ENCODE assay signal across 7 mouse cellular contexts in genomic region chr13:63563781-63564625, GRCm38 (mm10). TPM values are rescaled to one million over a fixed set of nuclear protein-coding genes. Genes with fewer than 3 reads are reported as not detected.
DNase-seq lines count a peak whose midpoint lies in the region; ATAC-seq and TF ChIP-seq lines count a peak whose summit lies in the region.

No protein-coding gene starts in this region.

- 1% methylated on average over 51 of the region's 51 CpGs for WGBS in forebrain, postnatal 0 days
- under 1% methylated on average over 49 of the region's 51 CpGs for WGBS in hindbrain, embryonic 11.5 days
- 0% methylated on average over 51 of the region's 51 CpGs for WGBS in limb, embryonic 11.5 days
- WGBS in midbrain, embryonic 11.5 days: under 1% methylated on average over 50 of the region's 51 CpGs

- no peaks in the 10 kb centered on the region for H3K36me3 ChIP-seq in forebrain, postnatal 0 days (ENCODE audit: insufficient read depth)
- H3K36me3 ChIP-seq in hindbrain, embryonic 11.5 days (ENCODE audit: control insufficient read depth, insufficient read depth, low read length): no peaks in the 10 kb centered on the region
- no peaks in the 10 kb centered on the region; the same call in none of the 2 replicates for H3K36me3 ChIP-seq in limb, embryonic 11.5 days (ENCODE audit: control insufficient read depth, insufficient read depth, low read length)
- H3K36me3 ChIP-seq in midbrain, embryonic 11.5 days (ENCODE audit: control insufficient read depth, insufficient read depth, low read length): no peaks in the 10 kb centered on the region

- no peaks in the 10 kb centered on the region for H3K9me3 ChIP-seq in forebrain, postnatal 0 days (ENCODE audit: low read length)
- no peaks in the 10 kb centered on the region for H3K9me3 ChIP-seq in hindbrain, embryonic 11.5 days (ENCODE audit: control insufficient read depth, low read length)
- no peaks in the 10 kb centered on the region for H3K9me3 ChIP-seq in limb, embryonic 11.5 days (ENCODE audit: control insufficient read depth, low read length)
- H3K9me3 ChIP-seq in midbrain, embryonic 11.5 days (ENCODE audit: control insufficient read depth, low read length): no peaks in the 10 kb centered on the region

- H3K4me3 ChIP-seq in forebrain, postnatal 0 days (ENCODE audit: low read depth, low read length): peak overlapping the region; percentile 86
- H3K4me3 ChIP-seq in hindbrain, embryonic 11.5 days (ENCODE audit: low read depth, low read length): peak overlapping the region; percentile 97
- peak overlapping the region; percentile 80 for H3K4me3 ChIP-seq in limb, embryonic 11.5 days (ENCODE audit: low read depth, low read length)
- H3K4me3 ChIP-seq in midbrain, embryonic 11.5 days (ENCODE audit: low read depth, low read length): peak overlapping the region; percentile 97

- ATAC-seq in forebrain, postnatal 0 days: no peak
- no peak for ATAC-seq in hindbrain, embryonic 11.5 days (ENCODE audit: low FRiP score)
- ATAC-seq in limb, embryonic 11.5 days (ENCODE audit: insufficient number of reproducible peaks, low FRiP score, low TSS enrichment, low read depth): no peak
- ATAC-seq in midbrain, embryonic 11.5 days (ENCODE audit: low FRiP score): no peak

- peak overlapping the region; percentile 99 for H3K4me2 ChIP-seq in forebrain, postnatal 0 days (ENCODE audit: low read depth)
- peak overlapping the region; percentile 97 for H3K4me2 ChIP-seq in hindbrain, embryonic 11.5 days (replicated peaks; ENCODE audit: low read depth, low read length)
- peak overlapping the region; percentile 93 for H3K4me2 ChIP-seq in limb, embryonic 11.5 days (ENCODE audit: low read depth, severe bottlenecking)
- H3K4me2 ChIP-seq in midbrain, embryonic 11.5 days: peak overlapping the region; percentile 97

- H3K27ac ChIP-seq in forebrain, postnatal 0 days (ENCODE audit: low read depth, low read length): peak overlapping the region; percentile 89
- H3K27ac ChIP-seq in hindbrain, embryonic 11.5 days (ENCODE audit: low read depth, low read length): peak overlapping the region; percentile 99
- H3K27ac ChIP-seq in limb, embryonic 11.5 days (replicated peaks; ENCODE audit: low read depth, low read length): peak overlapping the region; percentile 100
- peak overlapping the region; percentile 100 for H3K27ac ChIP-seq in midbrain, embryonic 11.5 days (ENCODE audit: low read depth, low read length)

- peaks cover 10% of the 10 kb centered on the region for H3K27me3 ChIP-seq in forebrain, postnatal 0 days (ENCODE audit: insufficient read depth, low read length)
- peaks cover 5% of the 10 kb centered on the region; the same call in 1 of the 2 replicates for H3K27me3 ChIP-seq in hindbrain, embryonic 11.5 days (ENCODE audit: control insufficient read depth, insufficient read depth, low read length)
- no peaks in the 10 kb centered on the region for H3K27me3 ChIP-seq in limb, embryonic 11.5 days (ENCODE audit: control insufficient read depth, insufficient read depth, low read length)
- H3K27me3 ChIP-seq in midbrain, embryonic 11.5 days (ENCODE audit: control insufficient read depth, insufficient read depth, low read length): peaks cover under 1% of the 10 kb centered on the region; the same call in 1 of the 2 replicates

- H3K9ac ChIP-seq in forebrain, postnatal 0 days: peak overlapping the region; percentile 71
- H3K9ac ChIP-seq in hindbrain, embryonic 11.5 days (ENCODE audit: low read depth, low read length): peak overlapping the region; percentile 98
- H3K9ac ChIP-seq in limb, embryonic 11.5 days (ENCODE audit: low read length): peak overlapping the region; percentile 99
- H3K9ac ChIP-seq in midbrain, embryonic 11.5 days (ENCODE audit: low read length): peak overlapping the region; percentile 99

- 0 out of 2 replicates have a peak, but pooled peaks cover 5% of the 10 kb centered on the region for H3K4me1 ChIP-seq in forebrain, postnatal 0 days (ENCODE audit: insufficient read depth)
- peaks cover 9% of the 10 kb centered on the region for H3K4me1 ChIP-seq in hindbrain, embryonic 11.5 days (replicated peaks; ENCODE audit: control insufficient read depth, insufficient read depth, low read length)
- H3K4me1 ChIP-seq in limb, embryonic 11.5 days (ENCODE audit: control insufficient read depth, insufficient read depth, low read length): peaks cover 7% of the 10 kb centered on the region
- H3K4me1 ChIP-seq in midbrain, embryonic 11.5 days (ENCODE audit: control insufficient read depth, insufficient read depth, low read length): peaks cover 38% of the 10 kb centered on the region

- peak; percentile 67 for DNase-seq in Muller cell, postnatal 12 days (ENCODE audit: inconsistent ontology term)
- DNase-seq in c-Kit-positive CD71-positive TER-119-positive erythroid progenitor cells, embryonic 14.5 days (ENCODE audit: low spot score): peak; percentile 38
- DNase-seq in forebrain, postnatal 0 days: no peak
- DNase-seq in hindbrain, embryonic 11.5 days (ENCODE audit: low spot score): peak; percentile 67
- DNase-seq in limb, embryonic 11.5 days (ENCODE audit: low spot score): peak; percentile 75
- peak; percentile 94 for DNase-seq in midbrain, embryonic 11.5 days (ENCODE audit: low spot score, missing footprints)
- DNase-seq in spleen, postnatal 10 days (ENCODE audit: low spot score in 2 of 2): peak; percentile 62 to 64

- no peak for TF ChIP-seq CTCF in forebrain, postnatal 0 days (IDR thresholded peaks at IDR 0.05; ENCODE audit: low read depth)

RNA-seq across cellular contexts. Expression of gene Ptch1, which starts 9.4 kb away (rescaled TPM):
- 11.7 and 26.5 TPM in 2 replicates for total RNA-seq in forebrain, postnatal 0 days (2014; rRNA removed)
- polyA plus RNA-seq in forebrain, postnatal 0 days (2015; fragmentation: Nextera tagmentation; extraction: Ambion mirVana): 2.7 and 4.8 TPM in 2 replicates
- polyA plus RNA-seq in hindbrain, embryonic 11.5 days (2014; fragmentation: Nextera tagmentation; extraction: Ambion mirVana): 19.5 and 28.4 TPM in 2 replicates
- polyA plus RNA-seq in limb, embryonic 11.5 days (2014; fragmentation: Nextera tagmentation; extraction: Ambion mirVana): 25.6 and 27.4 TPM in 2 replicates
- 22.6 and 22.9 TPM in 2 replicates for polyA plus RNA-seq in midbrain, embryonic 11.5 days (2014; fragmentation: Nextera tagmentation; extraction: Ambion mirVana)
